Mouse (Mus musculus): ENCODE results near the gene Mrpl35. TPM values are rescaled to one million over a fixed set of nuclear protein-coding genes. Genes with fewer than 3 reads are reported as not detected.
"Not testable (repeated sequence)": the region's sequence is repeated elsewhere in the genome, so short reads cannot be mapped to it uniquely, and the experiment has no call there.

Gene Mrpl35
- 70.8 and 71.8 TPM in 2 replicates for polyA plus RNA-seq (2016; fragmentation: Nextera tagmentation; extraction: Ambion mirVana)

- H3K9me3 ChIP-seq = no peaks in the 10 kb centered on the region
- H3K4me1 ChIP-seq = peaks cover 14% of the 10 kb centered on the region
- no peaks in the 10 kb centered on the region for H3K36me3 ChIP-seq (replicated peaks)
- no peak for DNase-seq (ENCODE audit: low spot score)
- H3K27ac ChIP-seq (replicated peaks) = no peak within 1 kb of the TSS
- H3K27me3 ChIP-seq (replicated peaks; ENCODE audit: low read depth, poor library complexity, severe bottlenecking) = no peaks in the 10 kb centered on the region
- H3K4me3 ChIP-seq = no peak within 1 kb of the TSS
- WGBS = 44% methylated on average over 1 of the region's 1 CpGs
Observed at GRCm38 (mm10) chr6:71826869-71827268, at the start of gene Mrpl35. Gene Mrpl35, minus strand, starts transcription at chr6:71826969.

GRCm38 (mm10) chr6:71871396-71871795, 44.6 kb upstream of the Mrpl35 start:
- no peak overlapping the region for H3K4me3 ChIP-seq
- DNase-seq (ENCODE audit: low spot score) = no peak
- WGBS = 95% methylated on average over 9 of the region's 9 CpGs
- H3K9me3 ChIP-seq = no peaks in the 10 kb centered on the region
- H3K27me3 ChIP-seq (replicated peaks; ENCODE audit: low read depth, poor library complexity, severe bottlenecking) = no peaks in the 10 kb centered on the region
- H3K36me3 ChIP-seq (replicated peaks) = peaks cover 93% of the 10 kb centered on the region
- H3K4me1 ChIP-seq = no peaks in the 10 kb centered on the region
- no peak overlapping the region for H3K27ac ChIP-seq (replicated peaks)

- no peaks in the 10 kb centered on the region for H3K27me3 ChIP-seq (replicated peaks; ENCODE audit: low read depth, poor library complexity, severe bottlenecking)
- WGBS = 89% methylated on average over 1 of the region's 1 CpGs
- H3K4me3 ChIP-seq = no peak overlapping the region
- no peaks in the 10 kb centered on the region for H3K4me1 ChIP-seq
- H3K27ac ChIP-seq (replicated peaks) = no peak overlapping the region
- H3K36me3 ChIP-seq (replicated peaks) = peaks cover 94% of the 10 kb centered on the region
- H3K9me3 ChIP-seq = 0 out of 2 replicates have a peak, but pooled peaks cover 2% of the 10 kb centered on the region
- no peak for DNase-seq (ENCODE audit: low spot score)
Observed at GRCm38 (mm10) chr6:71868809-71869208, 42.0 kb upstream of the Mrpl35 start.

- H3K4me1 ChIP-seq = no peaks in the 10 kb centered on the region
- H3K36me3 ChIP-seq (replicated peaks) = peaks cover 94% of the 10 kb centered on the region
- no peak for DNase-seq (ENCODE audit: low spot score)
- H3K27ac ChIP-seq (replicated peaks) = no peak overlapping the region
- no peaks in the 10 kb centered on the region for H3K27me3 ChIP-seq (replicated peaks; ENCODE audit: low read depth, poor library complexity, severe bottlenecking)
- WGBS = 91% methylated on average over 2 of the region's 2 CpGs
- no peak overlapping the region for H3K4me3 ChIP-seq
- 0 out of 2 replicates have a peak, but pooled peaks cover 2% of the 10 kb centered on the region for H3K9me3 ChIP-seq
Observed at GRCm38 (mm10) chr6:71867751-71868150, 41.0 kb upstream of the Mrpl35 start.

- H3K36me3 ChIP-seq (replicated peaks) = peaks cover 77% of the 10 kb centered on the region
- WGBS = 96% methylated on average over 6 of the region's 6 CpGs
- H3K4me3 ChIP-seq; H3K4me1 ChIP-seq; DNase-seq (ENCODE audit: low spot score); H3K27ac ChIP-seq (replicated peaks); H3K27me3 ChIP-seq (replicated peaks; ENCODE audit: low read depth, poor library complexity, severe bottlenecking); H3K9me3 ChIP-seq: not testable (repeated sequence)
Observed at GRCm38 (mm10) chr6:71846906-71847305, 20.1 kb upstream of the Mrpl35 start.

- DNase-seq (ENCODE audit: low spot score) = no peak
- Histone ChIP-seq H3K36me3 (replicated peaks) (peaks cover 45% of the 10 kb centered on the region), H3K4me3 (no peak overlapping the region), H3K4me1 (no peaks in the 10 kb centered on the region), H3K9me3 (no peaks in the 10 kb centered on the region), H3K27ac (replicated peaks) (no peak overlapping the region), H3K27me3 (replicated peaks; ENCODE audit: low read depth, poor library complexity, severe bottlenecking) (no peaks in the 10 kb centered on the region)
- WGBS = 93% methylated on average over 1 of the region's 1 CpGs
Observed at GRCm38 (mm10) chr6:71840597-71841290, 14.0 kb upstream of the Mrpl35 start.

- Histone ChIP-seq H3K36me3 (replicated peaks) (peaks cover 45% of the 10 kb centered on the region), H3K4me3 (no peak overlapping the region), H3K9me3 (no peaks in the 10 kb centered on the region), H3K4me1 (no peaks in the 10 kb centered on the region), H3K27me3 (replicated peaks; ENCODE audit: low read depth, poor library complexity, severe bottlenecking) (no peaks in the 10 kb centered on the region), H3K27ac (replicated peaks) (no peak overlapping the region)
- no peak for DNase-seq (ENCODE audit: low spot score)
Observed at GRCm38 (mm10) chr6:71839815-71840214, 13.0 kb upstream of the Mrpl35 start.

- H3K36me3 ChIP-seq (replicated peaks) = peaks cover 49% of the 10 kb centered on the region
- H3K4me3 ChIP-seq = no peak overlapping the region
- H3K9me3 ChIP-seq = no peaks in the 10 kb centered on the region
- H3K27me3 ChIP-seq (replicated peaks; ENCODE audit: low read depth, poor library complexity, severe bottlenecking) = no peaks in the 10 kb centered on the region
- no peak for DNase-seq (ENCODE audit: low spot score)
- H3K4me1 ChIP-seq = peaks cover 12% of the 10 kb centered on the region
- WGBS = 70% methylated on average over 2 of the region's 2 CpGs
- H3K27ac ChIP-seq (replicated peaks) = no peak overlapping the region
Observed at GRCm38 (mm10) chr6:71836811-71837210, 10.0 kb upstream of the Mrpl35 start.

GRCm38 (mm10) chr6:71831581-71831960, 4.8 kb upstream of the Mrpl35 start:
- peaks cover 29% of the 10 kb centered on the region for H3K36me3 ChIP-seq (replicated peaks)
- peak overlapping the region; percentile 95 for H3K27ac ChIP-seq (replicated peaks)
- H3K27me3 ChIP-seq (replicated peaks; ENCODE audit: low read depth, poor library complexity, severe bottlenecking) = no peaks in the 10 kb centered on the region
- H3K4me3 ChIP-seq = peak overlapping the region; percentile 98
- no peaks in the 10 kb centered on the region for H3K9me3 ChIP-seq
- DNase-seq (ENCODE audit: low spot score) = peak; percentile 95
- H3K4me1 ChIP-seq = peaks cover 16% of the 10 kb centered on the region
- 0% methylated on average over 21 of the region's 21 CpGs for WGBS

GRCm38 (mm10) chr6:71830690-71831580, 4.2 kb upstream of the Mrpl35 start, which contains the start of gene Immt:
Gene Immt, plus strand, starts transcription at chr6:71831331.
- Histone ChIP-seq H3K4me1 (peaks cover 16% of the 10 kb centered on the region), H3K27ac (replicated peaks) (peak within 1 kb of the TSS; percentile 95), H3K4me3 (peak within 1 kb of the TSS; percentile 98), H3K36me3 (replicated peaks) (peaks cover 22% of the 10 kb centered on the region), H3K9me3 (no peaks in the 10 kb centered on the region), H3K27me3 (replicated peaks; ENCODE audit: low read depth, poor library complexity, severe bottlenecking) (no peaks in the 10 kb centered on the region)
- DNase-seq (ENCODE audit: low spot score) = peak; percentile 98
- WGBS = under 1% methylated on average over 64 of the region's 64 CpGs

GRCm38 (mm10) chr6:71829768-71830167, 3.0 kb upstream of the Mrpl35 start:
- Histone ChIP-seq H3K9me3 (no peaks in the 10 kb centered on the region), H3K4me1 (peaks cover 16% of the 10 kb centered on the region), H3K4me3 (no peak overlapping the region), H3K27me3 (replicated peaks; ENCODE audit: low read depth, poor library complexity, severe bottlenecking) (no peaks in the 10 kb centered on the region), H3K27ac (replicated peaks) (no peak overlapping the region), H3K36me3 (replicated peaks) (peaks cover 11% of the 10 kb centered on the region)
- 89% methylated on average over 9 of the region's 9 CpGs for WGBS
- DNase-seq (ENCODE audit: low spot score) = no peak

- peaks cover under 1% of the 10 kb centered on the region; the same call in 1 of the 2 replicates for H3K36me3 ChIP-seq (replicated peaks)
- no peak for DNase-seq (ENCODE audit: low spot score)
- WGBS = 36% methylated on average over 3 of the region's 3 CpGs
Observed at GRCm38 (mm10) chr6:71823961-71824360, 2.8 kb downstream of the Mrpl35 start.

More at GRCm38 (mm10) chr6:71823961-71824360, 2.8 kb downstream of the Mrpl35 start:
- Histone ChIP-seq H3K4me1 (peaks cover 9% of the 10 kb centered on the region), H3K27ac (replicated peaks) (peak overlapping the region; percentile 83), H3K27me3 (replicated peaks; ENCODE audit: low read depth, poor library complexity, severe bottlenecking) (no peaks in the 10 kb centered on the region), H3K4me3 (peak overlapping the region; percentile 76), H3K9me3 (no peaks in the 10 kb centered on the region)
